Mouse (Mus musculus) layer of hippocampus, adult 2 months (tissue): ENCODE measurements at regions not wholly inside any gene's neighbourhood (a gene's known extent, or its start where the extent isn't known, plus 50 kb on each side); places are given as distances from the start of the nearest gene placed in this dataset.

Experiments
- DNase-seq, 2 experiments: peaks; one replicate each; pipeline ENCODE4 v3.0.0; 2022; ENCODE audit warnings: low spot score in 2 of 2
- H3K27ac ChIP-seq: fragments of 200-600 bp; 2 replicates; pipeline ENCODE4 v1.8.1; 2022
- H3K4me3 ChIP-seq: fragments of 200-600 bp; 2 replicates; pipeline ENCODE4 v1.8.1; 2022; ENCODE audit warnings: mild to moderate bottlenecking
- CTCF ChIP-seq: fragments of 200-600 bp; conservative IDR thresholded peaks from 2 replicates; pipeline ENCODE4 v1.8.1; 2022; ENCODE audit warnings: antibody characterized with exemption, mild to moderate bottlenecking, moderate library complexity

- no peak overlapping the region for H3K27ac ChIP-seq
- no peak for TF ChIP-seq CTCF
- no peak overlapping the region for H3K4me3 ChIP-seq
- DNase-seq, result no peak
These were observed 266.3 kb downstream of the Zfp704 start for GRCm38 (mm10) chr3:9343586-9343985.

DNA sequence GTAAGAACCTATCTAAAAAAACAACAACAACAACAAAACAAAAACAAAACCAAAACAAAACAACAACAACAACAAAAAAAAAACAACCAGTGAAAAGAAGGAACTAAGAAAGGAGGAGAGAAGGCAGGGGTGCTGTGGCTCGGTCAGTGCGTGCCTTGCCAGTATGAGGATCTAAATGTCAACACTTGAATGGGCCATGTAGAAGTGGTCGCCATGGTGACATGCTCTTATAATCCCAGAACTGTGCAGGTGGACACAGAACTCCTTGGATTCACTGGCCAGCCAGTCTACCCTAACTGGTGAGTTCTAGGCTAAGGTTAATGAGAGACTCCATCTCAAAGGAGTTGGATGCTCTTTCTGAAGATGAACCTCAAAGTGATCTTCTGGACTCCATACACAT is 267.7 kb downstream of the Zfp704 start:
- no peak overlapping the region for H3K4me3 ChIP-seq
- DNase-seq, result no peak
- no peak for TF ChIP-seq CTCF
- no peak overlapping the region for H3K27ac ChIP-seq

GRCm38 (mm10) chr3:9341657-9342056 is 268.2 kb downstream of the Zfp704 start:
- H3K27ac ChIP-seq, result no peak overlapping the region
- DNase-seq, result no peak
- H3K4me3 ChIP-seq, result no peak overlapping the region
- TF ChIP-seq CTCF, result no peak

DNA sequence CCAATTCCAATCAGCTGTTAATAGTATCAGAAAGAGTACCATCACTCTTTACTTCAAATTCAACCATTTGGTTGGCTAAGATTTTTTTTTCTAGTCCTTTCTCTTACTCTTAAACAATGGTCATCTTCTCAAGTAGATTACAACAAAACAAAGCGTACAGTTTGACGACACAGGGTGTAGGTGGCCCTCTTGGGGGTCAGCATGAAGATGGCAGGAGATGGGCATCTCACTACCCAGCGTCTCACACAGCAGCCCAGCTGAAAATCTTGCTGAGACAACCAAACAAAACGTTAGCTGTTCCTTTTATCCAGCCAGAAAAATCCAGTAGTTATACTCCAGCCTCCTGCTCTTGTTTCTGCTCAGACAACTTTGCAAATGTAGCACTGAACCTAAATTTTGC is 268.6 kb downstream of the Zfp704 start:
- DNase-seq, result no peak
- Histone ChIP-seq H3K27ac (no peak overlapping the region), H3K4me3 (no peak overlapping the region)
- TF ChIP-seq CTCF, result no peak

GRCm38 (mm10) chr3:9340788-9341187 is 269.1 kb downstream of the Zfp704 start:
- no peak for DNase-seq
- Histone ChIP-seq H3K27ac (no peak overlapping the region), H3K4me3 (peak overlapping the region; percentile 34)
- TF ChIP-seq CTCF, result no peak

GRCm38 (mm10) chr3:9340344-9340743 is 269.5 kb downstream of the Zfp704 start:
- peak; percentile 48 for TF ChIP-seq CTCF
- Histone ChIP-seq H3K4me3 (peak overlapping the region; percentile 34; the same call in 1 of the 2 replicates), H3K27ac (no peak overlapping the region)
- no peak for DNase-seq

DNA sequence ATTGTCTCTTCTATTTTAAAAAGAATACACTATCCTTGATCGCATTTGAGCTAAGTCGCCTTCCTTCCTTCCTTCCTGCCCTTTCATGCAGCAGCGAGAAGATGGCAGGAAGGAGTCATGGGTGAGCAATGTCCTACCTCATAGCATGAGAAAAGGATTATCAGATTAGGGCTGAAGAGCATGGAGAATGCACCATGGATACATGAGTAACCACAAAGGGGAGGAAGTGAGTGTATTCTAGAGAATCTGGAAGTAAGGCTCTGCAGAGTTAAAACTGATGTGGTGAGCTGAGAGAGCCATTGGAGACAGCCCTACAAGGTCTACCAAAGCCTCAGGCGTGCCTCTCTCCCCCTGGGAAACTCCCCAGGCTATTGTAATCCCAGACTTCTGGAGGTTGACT is 270.2 kb downstream of the Zfp704 start:
- no peak for DNase-seq
- no peak for TF ChIP-seq CTCF

GRCm38 (mm10) chr3:9335580-9335979 is 274.3 kb downstream of the Zfp704 start:
- TF ChIP-seq CTCF, result no peak
- H3K4me3 ChIP-seq, result no peak overlapping the region
- DNase-seq, result no peak
- H3K27ac ChIP-seq, result no peak overlapping the region

More for the DNA sequence above, 270.2 kb downstream of the Zfp704 start:
- H3K4me3 ChIP-seq, result no peak overlapping the region
- no peak overlapping the region for H3K27ac ChIP-seq
